Mouse (Mus musculus): Measurements from ENCODE around the gene Abcf1. TPM values are rescaled to one million over a fixed set of nuclear protein-coding genes. Genes with fewer than 3 reads are reported as not detected.
"Not testable (repeated sequence)": the region's sequence is repeated elsewhere in the genome, so short reads cannot be mapped to it uniquely, and the experiment has no call there.

Gene Abcf1
- polyA plus RNA-seq, 1 experiment from 2014 or later: 93.8 TPM

DNA sequence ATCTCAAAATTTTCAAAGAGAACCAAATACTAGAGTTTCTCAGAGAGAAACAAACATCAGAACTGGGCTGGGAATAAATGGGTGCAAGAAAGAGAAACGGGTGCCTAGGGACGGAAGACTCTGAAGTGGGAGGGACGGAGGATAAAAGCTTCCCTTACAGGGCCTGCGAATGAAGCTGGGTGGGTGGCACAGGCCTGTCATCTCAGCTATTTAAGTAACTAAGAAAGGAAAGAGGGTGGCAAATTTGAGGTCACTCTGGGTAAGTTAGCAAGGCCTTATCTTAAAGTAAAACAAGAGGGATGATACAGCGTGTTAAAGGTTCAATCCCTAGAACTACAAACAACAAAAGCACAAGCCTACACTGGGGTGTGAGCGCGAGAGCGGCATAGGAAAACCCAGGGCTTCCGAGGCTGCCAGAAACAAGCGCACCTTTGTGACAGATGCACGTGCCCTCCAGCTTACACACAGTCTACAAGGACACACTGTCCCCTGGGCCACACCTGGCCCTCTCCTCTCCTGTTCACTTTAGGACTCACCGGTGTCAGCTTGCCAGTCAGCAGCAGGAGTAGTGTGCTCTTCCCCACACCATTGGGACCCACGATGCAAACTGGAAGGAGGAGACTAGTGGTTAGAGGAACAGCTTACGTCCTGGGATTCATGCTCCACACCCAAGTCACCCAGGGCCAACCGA, 10.9 kb downstream of the Abcf1 start:
- Histone ChIP-seq H3K27ac (ENCODE audit: low read length) (no peak overlapping the region), H3K9ac (ENCODE audit: low read depth, low read length) (no peak overlapping the region), H3K4me1 (ENCODE audit: control insufficient read depth, insufficient read depth, low read length) (no peaks in the 10 kb centered on the region), H3K27me3 (ENCODE audit: control insufficient read depth, insufficient read depth, low read depth, low read length) (no peaks in the 10 kb centered on the region), H3K9me3 (replicated peaks; ENCODE audit: control insufficient read depth, low read length, poor library complexity, severe bottlenecking) (no peaks in the 10 kb centered on the region), H3K4me2 (ENCODE audit: low read length) (no peak overlapping the region), H3K36me3 (ENCODE audit: control insufficient read depth, insufficient read depth, low read length) (peaks cover 59% of the 10 kb centered on the region), H3K4me3 (ENCODE audit: low read depth, low read length) (no peak overlapping the region)
- no peak for ATAC-seq
- WGBS: 98% methylated on average over 15 of the region's 15 CpGs

GRCm38 (mm10) chr17:35954665-35955064, 14.9 kb downstream of the Abcf1 start:
- WGBS: 80% methylated on average over 8 of the region's 8 CpGs
- H3K27me3 ChIP-seq (ENCODE audit: control insufficient read depth, insufficient read depth, low read depth, low read length): no peaks in the 10 kb centered on the region
- H3K4me1 ChIP-seq (ENCODE audit: control insufficient read depth, insufficient read depth, low read length): no peaks in the 10 kb centered on the region
- peaks cover 26% of the 10 kb centered on the region for H3K36me3 ChIP-seq (ENCODE audit: control insufficient read depth, insufficient read depth, low read length)
- H3K9ac ChIP-seq (ENCODE audit: low read depth, low read length): no peak overlapping the region
- H3K27ac ChIP-seq (ENCODE audit: low read length): no peak overlapping the region
- H3K9me3 ChIP-seq (replicated peaks; ENCODE audit: control insufficient read depth, low read length, poor library complexity, severe bottlenecking): no peaks in the 10 kb centered on the region
- ATAC-seq: no peak
- no peak overlapping the region for H3K4me3 ChIP-seq (ENCODE audit: low read depth, low read length)
- H3K4me2 ChIP-seq (ENCODE audit: low read length): no peak overlapping the region

- not testable (repeated sequence) for H3K9me3 ChIP-seq (replicated peaks; ENCODE audit: control insufficient read depth, low read length, poor library complexity, severe bottlenecking); H3K9ac ChIP-seq (ENCODE audit: low read depth, low read length); H3K4me2 ChIP-seq (ENCODE audit: low read length); H3K4me3 ChIP-seq (ENCODE audit: low read depth, low read length); H3K4me1 ChIP-seq (ENCODE audit: control insufficient read depth, insufficient read depth, low read length); H3K27me3 ChIP-seq (ENCODE audit: control insufficient read depth, insufficient read depth, low read depth, low read length); H3K27ac ChIP-seq (ENCODE audit: low read length); H3K36me3 ChIP-seq (ENCODE audit: control insufficient read depth, insufficient read depth, low read length)
- WGBS: 100% methylated on average over 1 of the region's 3 CpGs
- peak; percentile 38; the same call in 1 of the 2 replicates for ATAC-seq
Observed at GRCm38 (mm10) chr17:35952559-35952958, 17.0 kb downstream of the Abcf1 start.

GRCm38 (mm10) chr17:35950946-35951345, 18.6 kb downstream of the Abcf1 start:
- H3K9me3 ChIP-seq (replicated peaks; ENCODE audit: control insufficient read depth, low read length, poor library complexity, severe bottlenecking); ATAC-seq; H3K27ac ChIP-seq (ENCODE audit: low read length); H3K9ac ChIP-seq (ENCODE audit: low read depth, low read length); H3K4me2 ChIP-seq (ENCODE audit: low read length); H3K4me3 ChIP-seq (ENCODE audit: low read depth, low read length); H3K4me1 ChIP-seq (ENCODE audit: control insufficient read depth, insufficient read depth, low read length); H3K27me3 ChIP-seq (ENCODE audit: control insufficient read depth, insufficient read depth, low read depth, low read length); H3K36me3 ChIP-seq (ENCODE audit: control insufficient read depth, insufficient read depth, low read length): not testable (repeated sequence)

- Histone ChIP-seq H3K9ac (ENCODE audit: low read depth, low read length) (no peak overlapping the region), H3K9me3 (replicated peaks; ENCODE audit: control insufficient read depth, low read length, poor library complexity, severe bottlenecking) (no peaks in the 10 kb centered on the region), H3K27me3 (ENCODE audit: control insufficient read depth, insufficient read depth, low read depth, low read length) (no peaks in the 10 kb centered on the region), H3K4me1 (ENCODE audit: control insufficient read depth, insufficient read depth, low read length) (no peaks in the 10 kb centered on the region), H3K36me3 (ENCODE audit: control insufficient read depth, insufficient read depth, low read length) (no peaks in the 10 kb centered on the region), H3K4me3 (ENCODE audit: low read depth, low read length) (no peak overlapping the region), H3K4me2 (ENCODE audit: low read length) (no peak overlapping the region), H3K27ac (ENCODE audit: low read length) (no peak overlapping the region)
- no peak for ATAC-seq
- WGBS: 53% methylated on average over 1 of the region's 1 CpGs
Observed at GRCm38 (mm10) chr17:35939941-35940340, 29.6 kb downstream of the Abcf1 start.

DNA sequence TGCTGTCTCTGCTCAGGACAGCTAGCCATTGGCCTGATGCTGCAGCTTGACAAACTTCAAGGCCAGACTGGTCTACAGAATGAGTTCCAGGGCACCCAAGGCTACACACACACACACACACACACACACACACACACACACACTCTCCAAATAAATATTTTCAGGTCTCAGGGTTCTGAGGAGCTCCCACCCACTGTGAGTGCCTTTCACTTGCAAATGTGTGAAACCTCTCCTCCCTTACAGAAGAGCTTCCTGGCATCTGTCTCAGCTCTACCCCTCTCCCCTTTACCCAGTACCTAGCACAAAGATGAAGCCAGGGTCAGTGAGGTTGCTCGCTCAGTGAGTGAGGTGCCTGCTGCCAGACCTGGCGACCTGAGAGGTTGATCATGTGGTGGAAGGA, 30.5 kb downstream of the Abcf1 start:
- H3K27me3 ChIP-seq (ENCODE audit: control insufficient read depth, insufficient read depth, low read depth, low read length): no peaks in the 10 kb centered on the region
- no peak overlapping the region for H3K4me2 ChIP-seq (ENCODE audit: low read length)
- no peaks in the 10 kb centered on the region for H3K9me3 ChIP-seq (replicated peaks; ENCODE audit: control insufficient read depth, low read length, poor library complexity, severe bottlenecking)
- 58% methylated on average over 2 of the region's 2 CpGs for WGBS
- no peak for ATAC-seq
- no peaks in the 10 kb centered on the region for H3K4me1 ChIP-seq (ENCODE audit: control insufficient read depth, insufficient read depth, low read length)
- no peak overlapping the region for H3K4me3 ChIP-seq (ENCODE audit: low read depth, low read length)
- H3K36me3 ChIP-seq (ENCODE audit: control insufficient read depth, insufficient read depth, low read length): no peaks in the 10 kb centered on the region
- no peak overlapping the region for H3K9ac ChIP-seq (ENCODE audit: low read depth, low read length)
- no peak overlapping the region for H3K27ac ChIP-seq (ENCODE audit: low read length)

DNA sequence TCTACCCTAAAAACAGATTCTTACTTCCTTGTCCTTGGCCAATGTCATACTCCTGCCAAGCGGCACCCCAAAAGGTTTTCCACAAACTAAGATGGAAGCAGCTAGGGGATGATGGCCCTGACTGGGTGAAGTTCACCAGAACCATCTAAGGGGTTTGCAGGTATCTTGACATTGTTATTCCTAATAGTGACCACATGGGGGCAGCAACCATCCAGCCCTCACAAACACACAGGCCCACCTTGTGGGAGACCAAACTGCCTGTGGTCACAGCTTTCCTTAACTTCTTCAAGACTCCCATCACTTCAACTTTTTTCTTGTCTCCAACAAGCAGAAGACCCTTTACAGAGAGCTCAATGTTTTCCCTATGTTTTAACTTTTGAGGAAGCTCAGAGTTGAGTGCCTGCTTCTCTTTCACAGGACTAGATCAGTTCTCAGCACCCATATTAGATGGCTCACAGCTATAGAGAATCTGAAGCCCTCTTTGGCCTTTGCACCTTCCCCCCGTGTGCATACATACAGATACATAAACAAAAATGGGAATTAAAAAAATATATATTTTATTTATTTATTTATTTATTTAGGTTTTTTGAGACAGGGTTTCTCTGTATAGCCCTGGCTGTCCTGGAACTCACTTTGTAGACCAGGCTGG, 31.7 kb downstream of the Abcf1 start:
- Histone ChIP-seq H3K36me3 (ENCODE audit: control insufficient read depth, insufficient read depth, low read length) (no peaks in the 10 kb centered on the region), H3K27ac (ENCODE audit: low read length) (no peak overlapping the region), H3K9ac (ENCODE audit: low read depth, low read length) (no peak overlapping the region), H3K27me3 (ENCODE audit: control insufficient read depth, insufficient read depth, low read depth, low read length) (no peaks in the 10 kb centered on the region), H3K4me3 (ENCODE audit: low read depth, low read length) (no peak overlapping the region), H3K9me3 (replicated peaks; ENCODE audit: control insufficient read depth, low read length, poor library complexity, severe bottlenecking) (no peaks in the 10 kb centered on the region), H3K4me2 (ENCODE audit: low read length) (no peak overlapping the region), H3K4me1 (ENCODE audit: control insufficient read depth, insufficient read depth, low read length) (no peaks in the 10 kb centered on the region)
- 28% methylated on average over 2 of the region's 2 CpGs for WGBS
- ATAC-seq: peak; percentile 84

GRCm38 (mm10) chr17:35935763-35936162, 33.8 kb downstream of the Abcf1 start:
- H3K9me3 ChIP-seq (replicated peaks; ENCODE audit: control insufficient read depth, low read length, poor library complexity, severe bottlenecking); ATAC-seq; H3K4me2 ChIP-seq (ENCODE audit: low read length); H3K4me3 ChIP-seq (ENCODE audit: low read depth, low read length); H3K9ac ChIP-seq (ENCODE audit: low read depth, low read length); H3K27ac ChIP-seq (ENCODE audit: low read length); H3K36me3 ChIP-seq (ENCODE audit: control insufficient read depth, insufficient read depth, low read length); H3K27me3 ChIP-seq (ENCODE audit: control insufficient read depth, insufficient read depth, low read depth, low read length); H3K4me1 ChIP-seq (ENCODE audit: control insufficient read depth, insufficient read depth, low read length): not testable (repeated sequence)
- WGBS: 89% methylated on average over 14 of the region's 14 CpGs

GRCm38 (mm10) chr17:35932608-35933007, 37.0 kb downstream of the Abcf1 start:
- ATAC-seq: no peak
- no peak overlapping the region for H3K4me2 ChIP-seq (ENCODE audit: low read length)
- no peaks in the 10 kb centered on the region for H3K9me3 ChIP-seq (replicated peaks; ENCODE audit: control insufficient read depth, low read length, poor library complexity, severe bottlenecking)
- H3K9ac ChIP-seq (ENCODE audit: low read depth, low read length): no peak overlapping the region
- no peak overlapping the region for H3K4me3 ChIP-seq (ENCODE audit: low read depth, low read length)
- no peaks in the 10 kb centered on the region for H3K27me3 ChIP-seq (ENCODE audit: control insufficient read depth, insufficient read depth, low read depth, low read length)
- H3K4me1 ChIP-seq (ENCODE audit: control insufficient read depth, insufficient read depth, low read length): no peaks in the 10 kb centered on the region
- WGBS: 91% methylated on average over 4 of the region's 4 CpGs
- H3K36me3 ChIP-seq (ENCODE audit: control insufficient read depth, insufficient read depth, low read length): peaks cover 26% of the 10 kb centered on the region
- H3K27ac ChIP-seq (ENCODE audit: low read length): no peak overlapping the region

Data from midbrain, embryonic 16.5 days (tissue).